Mouse (Mus musculus): ENCODE data around the gene Pacs1.
"Not testable (repeated sequence)": the region's sequence is repeated elsewhere in the genome, so short reads cannot be mapped to it uniquely, and the experiment has no call there.

- TF ChIP-seq EP300 (IDR thresholded peaks at IDR 0.05; ENCODE audit: insufficient read depth, low read depth, low read length); CTCF (IDR thresholded peaks at IDR 0.05; ENCODE audit: low read depth, low read length): not testable (repeated sequence)
These were observed 35.9 kb downstream of the Pacs1 start for GRCm38 (mm10) chr19:5236981-5237380.

Data from ES-Bruce4 (cell line).